Mouse (Mus musculus) heart, adult 2 months (tissue): ENCODE results near the gene Trpm2. TPM values are rescaled to one million over a fixed set of nuclear protein-coding genes. Genes with fewer than 3 reads are reported as not detected.
A peak's percentile ranks its signal among the peaks of the same experiment; 100 is the strongest.

Experiments used
- DNase-seq, 2 experiments: peaks; one replicate each; pipeline ENCODE4 v3.0.0; 2021
- H3K27ac ChIP-seq: fragments of 200-600 bp; 2 replicates; pipeline ENCODE4 v1.8.1; 2022
- H3K27me3 ChIP-seq: fragments of 200-500 bp; 2 replicates; pipeline ENCODE4 v1.6.1; 2012; ENCODE audit warnings: mild to moderate bottlenecking, low read length, inconsistent platforms, mixed read lengths; ENCODE audit not compliant: control insufficient read depth, insufficient read depth
- H3K36me3 ChIP-seq: fragments of 200-500 bp; 2 replicates; pipeline ENCODE4 v1.6.1; 2012; ENCODE audit warnings: low read length, inconsistent platforms; ENCODE audit not compliant: control insufficient read depth, insufficient read depth
- H3K4me1 ChIP-seq: fragments of 200-500 bp; 2 replicates; pipeline ENCODE4 v1.6.1; 2011; ENCODE audit warnings: low read length; ENCODE audit not compliant: control insufficient read depth, insufficient read depth
- H3K4me3 ChIP-seq: fragments of 200-600 bp; 2 replicates; pipeline ENCODE4 v1.8.1; 2022
- H3K79me2 ChIP-seq: fragments of 200-500 bp; replicated peaks from 2 replicates; pipeline ENCODE4 v1.6.1; 2012; ENCODE audit warnings: mild to moderate bottlenecking, inconsistent platforms, low read length, moderate library complexity, mixed read lengths; ENCODE audit not compliant: control insufficient read depth, insufficient read depth
- H3K9ac ChIP-seq: fragments of 200-500 bp; 2 replicates; pipeline ENCODE4 v1.6.1; 2012; ENCODE audit warnings: low read depth, mild to moderate bottlenecking, control low read depth, inconsistent platforms, low read length, mixed read lengths
- CTCF ChIP-seq: fragments of 200-600 bp; IDR thresholded peaks from 2 replicates; pipeline ENCODE4 v1.8.1; 2022; ENCODE audit warnings: antibody characterized with exemption, mild to moderate bottlenecking, moderate library complexity
- EP300 ChIP-seq: fragments of 200-500 bp; IDR thresholded peaks from 2 replicates; pipeline ENCODE4 v1.6.1; 2011; ENCODE audit warnings: low read depth, low read length, control low read depth; ENCODE audit not compliant: insufficient read depth
- POLR2A ChIP-seq: fragments of 200-500 bp; IDR thresholded peaks from 2 replicates; pipeline ENCODE4 v1.6.1; 2011; ENCODE audit warnings: mild to moderate bottlenecking, low read depth, low read length, control low read depth; ENCODE audit not compliant: insufficient read depth
- WGBS: fragments of 180-500 bp; shearing (Covaris S2); methylation state at CpG from one replicate; pipeline ENCODE4 v1.1.7; 2018; 5-methylcytosine and 5-hydroxymethylcytosine counted together
- intact Hi-C: fragments of 180-260 bp; cut with DNase I; formaldehyde crosslinking; loops from one replicate; pipeline ENCODE4 v1.15.1; 2025
- polyA plus RNA-seq: library from polyadenylated mRNA; depleted of rRNA; stranded (reverse); fragments of >200 nt; gene quantifications from 2 replicates; pipeline ENCODE4 v1.2.3, GENCODE M21; 2012
- total RNA-seq, 2 experiments: library from RNA; stranded (reverse); gene quantifications; 2 replicates each; pipeline ENCODE4 v1.2.3; 2021

Trpm2 gene
- total and polyA plus RNA-seq, 3 experiments, result 0.55 to 0.78 (median 0.75) TPM

DNA sequence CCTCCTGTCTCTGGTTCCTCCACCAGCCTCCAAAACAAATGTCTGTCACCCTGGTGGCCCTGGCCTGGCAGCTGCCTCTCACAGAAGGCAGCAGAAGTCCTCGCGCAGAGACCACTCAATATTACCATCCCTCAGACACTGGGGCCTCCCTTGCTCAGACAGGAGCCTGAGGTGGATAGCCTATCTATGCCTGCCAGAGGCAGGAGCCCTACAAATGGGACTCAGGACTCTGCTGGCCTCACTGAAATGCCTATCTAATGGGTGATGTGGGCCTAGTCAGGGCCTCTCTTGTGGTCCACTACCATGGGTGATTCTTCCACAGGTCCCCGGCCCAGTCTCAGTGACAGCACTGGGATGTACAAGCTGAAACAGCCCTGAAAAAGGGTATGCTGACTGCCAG is 37.8 kb upstream of the Trpm2 start:
- intact Hi-C loops, result loop anchor here (2.0 kb wide), 1 partner anchor 23 kb away; no protein-coding TSS in a partner anchor

DNA sequence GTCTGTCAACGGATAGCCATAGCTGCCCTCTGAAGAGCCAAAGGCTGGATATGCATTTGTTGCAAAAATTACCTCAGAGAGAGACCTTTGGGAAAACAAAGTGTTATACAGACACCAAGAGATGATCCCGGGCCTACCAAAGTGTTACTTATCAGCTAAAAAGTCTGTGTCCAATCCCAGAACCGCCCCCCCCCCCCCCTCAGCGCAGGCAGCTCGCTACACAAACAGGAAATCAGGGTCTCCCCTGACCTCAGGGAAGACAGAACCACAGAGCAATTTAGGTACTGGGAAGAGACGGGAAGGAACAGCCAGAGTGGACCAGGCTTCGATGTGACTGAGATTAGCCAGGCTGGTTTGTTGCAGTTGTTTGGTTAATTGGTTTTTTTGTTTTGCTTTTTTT is 36.8 kb upstream of the Trpm2 start:
- DNase-seq, result no peak
- no peaks in the 10 kb centered on the region for H3K36me3 ChIP-seq
- 24% methylated on average over 7 of the region's 7 CpGs for WGBS
- intact Hi-C loops, result no loop called here
- H3K27ac ChIP-seq, result no peak overlapping the region
- no peak overlapping the region for H3K9ac ChIP-seq
- H3K27me3 ChIP-seq, result no peaks in the 10 kb centered on the region
- peaks cover 9% of the 10 kb centered on the region for H3K4me1 ChIP-seq
- no peak overlapping the region for H3K4me3 ChIP-seq
- H3K79me2 ChIP-seq, result peaks cover 3% of the 10 kb centered on the region; the same call in 1 of the 2 replicates
- TF ChIP-seq POLR2A (no peak), EP300 (no peak), CTCF (no peak)

More for the DNA sequence above, 37.8 kb upstream of the Trpm2 start:
- peaks cover 3% of the 10 kb centered on the region; the same call in 1 of the 2 replicates for H3K79me2 ChIP-seq
- H3K27ac ChIP-seq, result no peak overlapping the region
- no peak for DNase-seq
- H3K36me3 ChIP-seq, result no peaks in the 10 kb centered on the region
- H3K27me3 ChIP-seq, result no peaks in the 10 kb centered on the region
- no peak overlapping the region; the same call in 1 of the 2 replicates for H3K9ac ChIP-seq
- peak overlapping the region; percentile 66; the same call in 1 of the 2 replicates for H3K4me3 ChIP-seq
- TF ChIP-seq EP300 (no peak), POLR2A (no peak), CTCF (no peak)
- H3K4me1 ChIP-seq, result peaks cover 9% of the 10 kb centered on the region
- WGBS, result 76% methylated on average over 3 of the region's 3 CpGs

DNA sequence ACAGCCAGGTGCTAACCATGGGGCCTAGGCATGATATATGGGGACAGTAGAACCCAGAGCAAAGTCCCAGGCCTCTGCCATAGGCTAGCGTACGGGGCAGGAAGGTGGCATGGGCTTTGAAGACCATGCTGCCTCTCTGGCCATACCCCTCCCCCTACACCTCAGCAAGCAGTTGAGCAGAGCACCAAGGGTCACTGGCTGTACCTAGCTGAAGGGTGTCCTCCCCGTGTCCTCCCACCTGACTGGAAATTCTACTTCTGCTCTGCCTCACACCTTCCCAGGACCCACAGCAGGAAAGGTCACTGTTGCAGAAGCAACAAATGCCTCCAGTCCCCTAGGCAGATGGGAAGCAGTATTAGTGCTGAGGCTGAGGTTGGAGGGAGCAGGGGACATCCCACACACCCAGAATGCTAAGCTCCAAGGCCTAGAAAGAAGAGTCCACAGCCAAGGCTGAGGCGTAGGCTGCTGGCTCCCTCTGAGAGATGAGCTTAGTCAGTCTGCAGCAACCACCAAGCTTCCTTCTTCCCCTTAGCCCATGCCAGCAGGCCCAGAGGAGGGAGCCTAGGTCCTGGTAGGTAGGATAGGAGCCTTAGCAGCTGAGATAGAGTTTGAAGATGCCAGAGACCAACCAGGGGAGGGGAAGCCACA is 35.6 kb upstream of the Trpm2 start:
- intact Hi-C loops, result no loop called here
- no peaks in the 10 kb centered on the region for H3K36me3 ChIP-seq
- TF ChIP-seq CTCF (no peak), EP300 (no peak), POLR2A (no peak)

DNA sequence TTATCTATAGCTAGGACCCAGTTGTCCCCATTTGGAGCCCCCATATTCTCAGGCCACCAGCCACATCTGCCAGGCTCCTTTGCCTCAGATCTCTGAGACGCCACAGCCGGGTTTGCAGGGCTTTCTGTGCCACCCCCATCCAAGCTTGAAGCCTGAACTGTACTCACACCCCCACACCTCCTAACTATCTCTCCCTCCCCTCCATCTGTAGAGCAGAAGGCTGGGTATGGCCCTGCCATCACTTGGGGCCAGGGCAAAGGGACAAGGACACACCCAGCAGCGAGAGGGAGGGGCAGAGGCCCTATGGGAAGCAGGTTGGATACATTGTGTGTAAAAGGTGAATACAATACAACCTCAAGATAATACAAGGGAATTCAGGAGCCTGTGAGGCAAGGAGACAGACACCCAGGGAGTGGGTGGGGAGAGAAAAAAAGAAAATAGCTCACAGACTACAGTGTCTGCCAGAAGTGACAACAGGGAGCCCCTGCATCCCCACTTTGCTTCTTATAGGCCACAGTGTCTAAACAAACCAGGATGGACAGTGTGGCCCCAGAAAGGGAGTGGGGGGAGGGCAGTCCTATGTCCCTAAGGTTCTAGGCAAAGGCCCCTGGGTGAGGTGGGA is 34.2 kb upstream of the Trpm2 start:
- peaks cover 9% of the 10 kb centered on the region for H3K4me1 ChIP-seq
- H3K4me3 ChIP-seq, result no peak overlapping the region
- DNase-seq, result no peak
- intact Hi-C loops, result no loop called here
- no peaks in the 10 kb centered on the region for H3K27me3 ChIP-seq
- no peaks in the 10 kb centered on the region for H3K36me3 ChIP-seq
- no peak overlapping the region for H3K27ac ChIP-seq
- no peak for TF ChIP-seq CTCF
- TF ChIP-seq EP300, result no peak
- TF ChIP-seq POLR2A, result no peak
- 87% methylated on average over 3 of the region's 3 CpGs for WGBS
- H3K9ac ChIP-seq, result no peak overlapping the region
- peaks cover 3% of the 10 kb centered on the region; the same call in 1 of the 2 replicates for H3K79me2 ChIP-seq

More for the DNA sequence above, 35.6 kb upstream of the Trpm2 start:
- DNase-seq, result no peak
- Histone ChIP-seq H3K4me3 (no peak overlapping the region), H3K27ac (no peak overlapping the region), H3K4me1 (peaks cover 9% of the 10 kb centered on the region), H3K9ac (no peak overlapping the region), H3K27me3 (no peaks in the 10 kb centered on the region), H3K79me2 (peaks cover 3% of the 10 kb centered on the region; the same call in 1 of the 2 replicates)
- WGBS, result 88% methylated on average over 4 of the region's 4 CpGs

DNA sequence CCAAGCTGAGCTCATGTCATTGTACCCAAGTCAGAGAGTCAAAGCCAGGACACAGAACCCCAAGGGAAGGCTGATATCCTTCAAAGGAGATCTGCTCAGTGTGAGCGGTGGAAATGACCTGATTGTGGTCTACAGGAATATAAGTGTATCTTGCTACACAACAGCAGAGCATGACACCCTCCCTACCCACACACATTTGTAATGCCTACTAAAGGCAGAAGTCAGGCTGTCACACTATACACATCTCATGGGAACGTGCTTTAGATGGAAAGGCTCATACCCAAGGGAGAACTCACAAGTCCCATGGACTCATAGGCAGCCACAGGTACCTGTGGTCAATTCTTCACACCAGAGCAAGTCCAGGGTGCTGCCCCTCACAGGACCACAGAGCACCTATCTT is 32.0 kb upstream of the Trpm2 start:
- Histone ChIP-seq H3K27ac (no peak overlapping the region), H3K36me3 (no peaks in the 10 kb centered on the region), H3K27me3 (no peaks in the 10 kb centered on the region), H3K4me3 (no peak overlapping the region), H3K9ac (no peak overlapping the region), H3K4me1 (no peaks in the 10 kb centered on the region; the same call in 1 of the 2 replicates), H3K79me2 (peaks cover 3% of the 10 kb centered on the region; the same call in 1 of the 2 replicates)
- intact Hi-C loops, result no loop called here
- WGBS, result 80% methylated on average over 2 of the region's 2 CpGs
- DNase-seq, result no peak
- no peak for TF ChIP-seq EP300
- no peak for TF ChIP-seq POLR2A
- no peak for TF ChIP-seq CTCF

DNA sequence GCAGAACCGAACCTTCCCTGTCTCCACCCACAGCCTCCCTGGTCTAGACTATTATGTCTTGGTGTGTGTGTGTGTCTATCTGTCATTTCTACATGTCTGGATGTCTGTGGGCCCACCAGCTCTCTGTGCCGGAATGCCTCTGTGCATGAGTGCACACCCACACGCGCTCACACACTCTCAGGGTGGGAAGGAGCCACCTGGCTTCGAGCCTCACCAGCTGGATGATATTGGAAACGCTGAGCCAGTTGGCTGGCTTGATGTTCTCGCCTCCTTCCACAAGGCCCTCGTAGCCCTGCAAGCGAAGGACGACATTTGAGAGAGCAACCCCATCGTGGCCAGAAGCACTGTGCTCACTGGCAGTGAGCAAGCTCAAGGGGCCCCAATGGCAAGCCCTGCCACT is 31.4 kb upstream of the Trpm2 start:
- intact Hi-C loops, result no loop called here
- Histone ChIP-seq H3K9ac (no peak overlapping the region), H3K4me3 (no peak overlapping the region), H3K36me3 (no peaks in the 10 kb centered on the region), H3K27ac (no peak overlapping the region), H3K79me2 (peaks cover 3% of the 10 kb centered on the region; the same call in 1 of the 2 replicates), H3K4me1 (no peaks in the 10 kb centered on the region; the same call in 1 of the 2 replicates), H3K27me3 (no peaks in the 10 kb centered on the region)
- peak; percentile 52 to 59 for DNase-seq
- 71% methylated on average over 11 of the region's 11 CpGs for WGBS
- no peak for TF ChIP-seq POLR2A
- TF ChIP-seq EP300, result no peak
- TF ChIP-seq CTCF, result no peak
